Mouse (Mus musculus): ENCODE results near the gene Naxd. TPM values are rescaled to one million over a fixed set of nuclear protein-coding genes. Genes with fewer than 3 reads are reported as not detected.
A peak's percentile ranks its signal among the peaks of the same experiment; 100 is the strongest.
"Not testable (repeated sequence)": the region's sequence is repeated elsewhere in the genome, so short reads cannot be mapped to it uniquely, and the experiment has no call there.

Naxd gene
- total RNA-seq, 2 experiments from 2014 or later = 30.1 to 34.4 TPM

GRCm38 (mm10) chr8:11512711-11513110 is 15.4 kb downstream of the Naxd start:
- DNase-seq = no peak

- no peak for DNase-seq
Measured at GRCm38 (mm10) chr8:11513247-11513646, 15.9 kb downstream of the Naxd start.

- DNase-seq = no peak
Measured at GRCm38 (mm10) chr8:11516292-11516691, 19.0 kb downstream of the Naxd start.

- no peak for DNase-seq
Measured at GRCm38 (mm10) chr8:11517366-11518055, 20.2 kb downstream of the Naxd start.

GRCm38 (mm10) chr8:11518056-11518396 is 20.7 kb downstream of the Naxd start:
- DNase-seq = no peak

- DNase-seq = no peak
Measured at GRCm38 (mm10) chr8:11518676-11519075, 21.4 kb downstream of the Naxd start.

GRCm38 (mm10) chr8:11523331-11523730 is 26.0 kb downstream of the Naxd start:
- no peak for DNase-seq

- peak in 1 of 2 experiments; percentile 20 for DNase-seq
Measured at GRCm38 (mm10) chr8:11530155-11530770, 33.0 kb downstream of the Naxd start.

- DNase-seq = no peak
Measured at GRCm38 (mm10) chr8:11530849-11531248, 33.5 kb downstream of the Naxd start.

GRCm38 (mm10) chr8:11534494-11534893 is 37.2 kb downstream of the Naxd start:
- DNase-seq = no peak

- no peak for DNase-seq
Measured at GRCm38 (mm10) chr8:11539049-11539448, 41.7 kb downstream of the Naxd start.

GRCm38 (mm10) chr8:11540182-11540581 is 42.9 kb downstream of the Naxd start:
- no peak for DNase-seq

- DNase-seq = no peak
Measured at GRCm38 (mm10) chr8:11542031-11542430, 44.7 kb downstream of the Naxd start.

GRCm38 (mm10) chr8:11542866-11543265 is 45.6 kb downstream of the Naxd start:
- no peak for DNase-seq

GRCm38 (mm10) chr8:11544386-11544785 is 47.1 kb downstream of the Naxd start:
- peak; percentile 47 to 74 for DNase-seq

GRCm38 (mm10) chr8:11547063-11547462 is 49.8 kb downstream of the Naxd start:
- DNase-seq = no peak

GRCm38 (mm10) chr8:11549706-11550105 is 52.4 kb downstream of the Naxd start:
- DNase-seq = peak; percentile 48 to 57

GRCm38 (mm10) chr8:11550281-11550948 is 53.1 kb downstream of the Naxd start, which contains the start of gene Cars2:
Gene Cars2 (minus strand): TSS chr8:11550783.
- DNase-seq = peak; percentile 97

- not testable (repeated sequence) for DNase-seq
Measured at GRCm38 (mm10) chr8:11551497-11551896, 54.2 kb downstream of the Naxd start.

GRCm38 (mm10) chr8:11552390-11552789 is 55.1 kb downstream of the Naxd start:
- DNase-seq = no peak

- DNase-seq = peak; percentile 94 to 96
Measured at GRCm38 (mm10) chr8:11554799-11555719, 57.8 kb downstream of the Naxd start, which contains the start of gene Ing1. Gene Ing1 (plus strand): TSS chr8:11555571.
